Mouse (Mus musculus): ENCODE results near the gene Thumpd2.

Thumpd2 gene

DNA sequence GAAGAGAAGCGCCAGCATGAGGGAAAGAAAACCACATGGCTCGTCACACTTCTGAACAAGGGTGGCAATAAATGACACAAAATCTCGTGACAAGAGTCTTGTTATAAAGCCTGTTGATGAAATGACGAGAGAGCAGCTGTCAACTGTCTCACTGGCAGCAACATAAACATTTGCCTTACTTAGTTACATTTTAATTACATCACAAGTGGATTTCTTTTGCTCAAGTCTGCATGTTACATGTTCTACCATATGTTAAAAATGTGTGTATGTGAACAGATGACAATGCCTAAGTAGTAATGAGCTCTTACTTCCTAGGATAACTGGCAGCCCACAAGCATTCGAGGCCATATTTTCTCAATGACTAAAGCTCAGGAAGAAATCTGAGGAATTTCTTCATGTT lies 29.5 kb downstream of the Thumpd2 start:
- no peak for DNase-seq (ENCODE audit: extremely low spot score, low read depth, low spot score)

DNA sequence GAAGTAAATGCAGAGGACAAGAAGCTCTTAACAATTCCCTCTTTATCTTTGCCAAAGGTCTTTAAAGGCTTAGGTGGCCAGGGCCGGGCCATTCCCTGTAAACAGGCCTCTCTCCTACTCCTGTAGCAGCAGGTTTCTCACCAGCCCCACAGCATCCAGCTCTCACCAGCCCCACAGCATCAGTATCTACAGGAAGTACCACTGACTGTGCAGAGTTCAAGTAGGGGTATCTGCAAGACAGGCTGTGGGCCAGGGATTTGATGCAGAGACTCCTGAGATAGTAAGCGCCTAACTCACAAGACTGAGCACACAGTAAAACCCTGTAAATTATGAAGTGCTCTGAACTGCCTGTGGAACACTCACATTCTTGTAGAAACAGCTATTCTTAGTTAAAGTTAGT lies 31.9 kb downstream of the Thumpd2 start:
- DNase-seq (ENCODE audit: extremely low spot score, low read depth, low spot score) = no peak

- DNase-seq (ENCODE audit: extremely low spot score, low read depth, low spot score) = no peak
Observed at GRCm38 (mm10) chr17:81031830-81032442, 32.9 kb downstream of the Thumpd2 start.

GRCm38 (mm10) chr17:81027331-81027730 lies 37.6 kb downstream of the Thumpd2 start:
- DNase-seq (ENCODE audit: extremely low spot score, low read depth, low spot score) = no peak

GRCm38 (mm10) chr17:81017132-81017531 lies 47.8 kb downstream of the Thumpd2 start:
- DNase-seq (ENCODE audit: extremely low spot score, low read depth, low spot score) = no peak

- peak; percentile 30 for DNase-seq (ENCODE audit: extremely low spot score, low read depth, low spot score)
Observed at GRCm38 (mm10) chr17:81015814-81016447, 49.0 kb downstream of the Thumpd2 start.

DNA sequence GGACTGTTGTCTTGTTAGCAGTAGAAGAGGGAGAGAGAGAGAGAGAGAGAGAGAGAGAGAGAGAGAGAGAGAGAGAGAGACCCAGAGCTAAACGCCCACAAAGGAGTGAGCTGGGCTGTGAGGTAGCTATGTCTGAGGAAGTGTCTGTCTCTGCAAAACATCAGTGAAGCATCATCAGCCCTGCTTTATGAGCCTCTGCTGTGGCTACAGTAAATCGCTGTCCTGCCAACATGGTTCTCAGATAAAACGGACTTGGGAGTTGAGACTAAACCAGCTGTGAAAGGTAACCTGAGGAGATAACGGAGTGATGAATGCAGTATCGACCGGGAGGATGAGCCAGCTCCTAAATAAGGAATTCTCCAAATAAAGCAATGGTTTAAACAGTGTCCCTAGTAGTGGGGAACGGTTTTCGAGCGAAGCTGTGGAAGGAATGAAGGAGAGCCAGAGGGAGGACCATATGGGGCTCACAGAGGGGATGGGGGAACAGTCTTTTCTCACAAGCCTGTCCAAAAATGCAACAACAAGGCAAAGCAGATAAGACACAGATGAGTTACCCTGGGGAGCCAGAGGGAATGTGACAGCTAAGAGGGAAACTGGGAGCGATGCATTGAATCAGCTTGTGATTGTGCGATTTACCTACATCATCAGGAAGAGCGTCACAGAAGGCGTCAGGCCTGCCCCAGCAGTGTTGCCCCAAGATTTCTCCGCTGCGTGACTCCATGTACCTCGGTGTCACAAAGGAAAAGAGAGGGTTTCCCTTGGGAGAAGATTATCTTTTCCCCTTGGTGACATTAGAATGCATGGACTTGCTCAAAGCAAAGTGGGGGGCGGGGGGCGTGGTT lies 53.8 kb downstream of the Thumpd2 start:
- DNase-seq (ENCODE audit: extremely low spot score, low read depth, low spot score) = no peak

GRCm38 (mm10) chr17:81010199-81010598 lies 54.7 kb downstream of the Thumpd2 start:
- no peak for DNase-seq (ENCODE audit: extremely low spot score, low read depth, low spot score)

- no peak for DNase-seq (ENCODE audit: extremely low spot score, low read depth, low spot score)
Observed at GRCm38 (mm10) chr17:81009112-81009511, 55.8 kb downstream of the Thumpd2 start.

DNA sequence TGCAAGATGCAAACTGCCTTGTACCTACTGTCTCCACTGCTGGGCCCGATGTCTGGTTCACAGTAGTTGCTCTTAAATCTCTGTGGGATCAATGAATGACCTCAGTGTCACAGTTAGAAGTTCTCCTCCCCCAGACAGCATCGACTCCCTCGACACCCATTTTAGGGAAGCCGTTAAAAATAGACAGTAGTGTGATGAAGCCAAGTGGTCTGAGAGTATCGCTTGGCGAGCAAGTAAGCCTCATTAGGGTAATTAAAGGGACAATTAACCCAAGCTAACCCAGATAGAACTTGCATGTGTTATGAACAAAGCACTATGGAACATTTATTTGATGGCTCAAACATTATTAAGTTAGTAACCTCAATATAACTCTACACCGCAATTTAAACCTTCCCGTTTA lies 59.6 kb downstream of the Thumpd2 start:
- no peak for DNase-seq (ENCODE audit: extremely low spot score, low read depth, low spot score)

DNA sequence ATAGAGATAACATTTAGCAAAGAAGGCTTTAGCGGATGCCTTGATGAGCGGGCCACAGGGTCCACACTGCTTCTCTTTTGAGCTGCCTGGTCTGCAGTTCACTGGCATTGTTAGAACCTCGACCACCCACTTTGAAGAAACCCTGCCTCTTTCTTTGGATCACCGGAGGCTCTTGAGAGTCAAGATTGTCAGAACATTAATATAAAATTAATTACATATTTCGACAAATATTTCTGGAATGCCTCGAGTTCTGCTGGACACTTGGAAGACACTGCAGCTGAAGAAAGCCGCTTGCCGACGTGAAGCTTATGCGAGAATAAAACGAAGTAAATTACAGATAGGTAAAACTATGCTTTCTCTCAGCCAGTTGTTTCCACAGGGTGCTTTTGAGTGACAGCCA lies 60.4 kb downstream of the Thumpd2 start:
- no peak for DNase-seq (ENCODE audit: extremely low spot score, low read depth, low spot score)

DNA sequence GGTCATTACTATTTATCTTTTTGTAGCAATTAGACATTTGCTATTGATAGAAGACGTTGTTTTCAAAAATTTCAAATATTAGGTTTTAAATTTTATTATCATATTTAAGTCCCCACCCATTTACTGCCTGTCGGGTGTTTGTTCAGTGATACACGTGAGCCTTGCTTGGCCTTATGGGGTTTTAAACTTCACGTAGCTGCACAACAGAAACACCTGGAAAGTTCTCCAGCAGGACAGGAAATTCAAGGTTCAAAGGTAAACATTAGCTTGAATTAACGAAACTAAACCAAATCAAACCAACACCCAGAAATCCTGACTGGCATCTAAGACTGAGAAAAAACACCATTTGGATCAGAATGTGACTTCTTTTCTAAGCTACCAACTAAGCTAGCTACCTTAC lies 62.8 kb downstream of the Thumpd2 start:
- DNase-seq (ENCODE audit: extremely low spot score, low read depth, low spot score) = no peak

DNA sequence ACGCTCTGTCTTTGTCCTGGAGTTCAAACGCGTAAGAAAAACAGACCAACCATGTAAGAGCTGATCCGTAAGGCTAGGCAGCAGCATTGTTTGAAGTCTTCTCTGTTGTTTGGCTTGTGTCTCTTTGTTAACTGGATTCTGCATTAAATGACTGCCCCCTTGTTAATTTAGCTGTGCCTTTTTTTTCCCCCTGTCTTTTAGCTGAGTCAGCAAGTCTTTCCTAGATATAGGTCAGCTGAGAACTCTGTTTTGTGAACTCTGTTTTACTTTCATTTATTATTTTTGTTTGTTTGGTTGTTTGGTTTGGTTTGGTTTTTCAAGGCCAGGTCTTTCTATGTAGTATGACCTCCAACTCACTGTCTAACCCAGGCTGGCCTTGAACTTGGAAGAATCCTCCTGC lies 63.2 kb downstream of the Thumpd2 start:
- no peak for DNase-seq (ENCODE audit: extremely low spot score, low read depth, low spot score)

- DNase-seq (ENCODE audit: extremely low spot score, low read depth, low spot score) = no peak
Observed at GRCm38 (mm10) chr17:81001010-81001409, 63.9 kb downstream of the Thumpd2 start.

DNA sequence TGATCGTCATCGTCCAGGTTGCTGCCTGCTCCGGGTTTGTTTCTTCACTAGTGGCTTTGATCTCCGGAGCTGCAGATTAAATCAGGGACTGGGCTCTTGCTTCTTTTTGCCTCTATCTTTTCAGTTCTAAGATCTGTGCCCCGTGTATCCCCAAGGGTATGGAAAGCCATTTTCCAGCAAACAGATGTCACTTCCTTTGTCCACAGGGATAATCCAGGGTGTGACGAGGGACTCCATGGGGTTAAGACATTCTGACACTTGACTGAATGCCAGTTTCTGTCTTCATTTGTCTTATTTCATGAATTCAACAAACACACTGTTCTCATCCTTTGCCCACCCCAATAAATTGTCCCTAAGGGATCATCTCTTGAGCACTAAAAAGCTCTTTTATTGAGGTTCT lies 65.9 kb downstream of the Thumpd2 start:
- no peak for DNase-seq (ENCODE audit: extremely low spot score, low read depth, low spot score)

- DNase-seq (ENCODE audit: extremely low spot score, low read depth, low spot score) = no peak
Observed at GRCm38 (mm10) chr17:80997226-80997625, 67.7 kb downstream of the Thumpd2 start.

DNA sequence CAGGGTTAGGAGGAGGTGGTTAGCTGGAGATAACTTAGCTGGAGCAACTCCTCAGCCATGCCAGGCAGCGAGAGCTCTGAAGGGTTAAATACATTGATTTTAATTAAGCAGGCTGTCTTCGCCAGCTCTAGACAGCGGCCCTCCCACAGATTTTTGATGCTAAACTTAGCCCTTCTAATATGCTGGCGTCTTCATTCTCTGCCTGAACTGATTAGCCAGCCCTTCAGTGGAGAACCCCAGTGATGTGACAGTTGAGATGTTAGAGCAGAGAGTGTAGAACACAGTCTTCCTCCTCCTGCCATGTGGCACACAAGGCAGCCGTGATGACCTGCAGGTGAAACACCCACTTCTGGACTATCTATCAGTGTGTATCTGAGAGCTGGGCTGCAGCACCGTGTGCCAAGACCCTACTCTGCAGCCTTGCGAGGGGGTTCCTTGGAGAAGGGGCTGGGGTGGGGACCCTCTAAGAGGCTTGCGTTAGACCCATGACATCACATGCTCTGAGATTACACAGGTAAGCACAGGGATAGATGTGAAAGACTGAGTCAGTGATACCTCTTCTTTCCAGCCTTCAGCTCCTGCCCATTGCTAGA lies 73.3 kb downstream of the Thumpd2 start:
- DNase-seq (ENCODE audit: extremely low spot score, low read depth, low spot score) = no peak

- no peak for DNase-seq (ENCODE audit: extremely low spot score, low read depth, low spot score)
Observed at GRCm38 (mm10) chr17:80982976-80983375, 81.9 kb downstream of the Thumpd2 start.

- DNase-seq (ENCODE audit: extremely low spot score, low read depth, low spot score) = peak; percentile 82
Observed at GRCm38 (mm10) chr17:80982412-80982787, 82.5 kb downstream of the Thumpd2 start.

DNA sequence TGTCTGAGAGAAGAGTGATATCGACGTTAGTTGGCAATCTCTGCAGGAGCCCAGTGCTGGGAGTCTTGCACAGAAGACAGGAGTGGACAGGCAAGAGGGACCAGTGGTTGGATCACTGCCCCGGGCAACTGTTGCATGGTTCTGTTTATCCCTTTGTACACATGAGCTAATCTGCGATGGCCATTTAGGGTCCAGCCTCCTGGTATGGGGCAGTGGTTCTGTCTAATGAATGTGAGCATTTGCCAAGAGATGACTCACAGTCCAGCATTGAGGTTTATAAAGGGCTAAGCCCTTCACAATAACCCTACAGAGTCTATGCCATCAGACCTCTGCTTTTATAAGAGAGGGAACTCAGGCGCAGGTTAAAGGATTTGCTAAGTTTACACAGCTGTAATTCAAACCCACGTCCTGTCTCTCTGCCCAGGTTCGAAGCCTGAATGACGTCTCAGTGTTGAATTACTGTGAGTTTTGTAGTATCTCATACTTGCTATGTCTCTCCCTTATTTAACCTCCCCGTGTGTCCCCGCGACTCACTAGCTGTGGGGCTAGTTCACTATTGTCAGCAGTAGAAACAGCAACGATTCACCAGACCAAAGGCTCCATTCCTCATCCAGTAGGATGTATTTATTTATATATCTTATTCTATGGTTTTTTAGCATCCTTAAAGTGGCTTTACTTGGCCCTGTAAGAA lies 83.0 kb downstream of the Thumpd2 start:
- DNase-seq (ENCODE audit: extremely low spot score, low read depth, low spot score) = no peak

- no peak for DNase-seq (ENCODE audit: extremely low spot score, low read depth, low spot score)
Observed at GRCm38 (mm10) chr17:80980096-80980495, 84.8 kb downstream of the Thumpd2 start.
